Mouse (Mus musculus) liver, postnatal 0 days (tissue): ENCODE data around the gene Gpx4. TPM values are rescaled to one million over a fixed set of nuclear protein-coding genes. Genes with fewer than 3 reads are reported as not detected.

ENCODE experiments used
- ATAC-seq: fragments of 200-750 bp; cut with Nextera tagmentation; 2 replicates; pipeline ENCODE4 v1.8.0; 2017; ENCODE audit warnings: mild to moderate bottlenecking, moderate library complexity
- DNase-seq: peaks from one replicate; pipeline ENCODE4 v3.0.0-alpha.2; 2016
- H3K27ac ChIP-seq: fragments of 300-500 bp; sonication (generic); 2 replicates; pipeline ENCODE4 v1.5.1; 2014; ENCODE audit warnings: antibody characterized with exemption, moderate library complexity, mild to moderate bottlenecking, low read depth
- H3K27me3 ChIP-seq: fragments of 300-500 bp; sonication (generic); 2 replicates; pipeline ENCODE4 v1.6.1; 2014; ENCODE audit warnings: low read length, control low read depth, mixed read lengths; ENCODE audit not compliant: insufficient read depth
- H3K36me3 ChIP-seq: fragments of 300-500 bp; sonication (generic); replicated peaks from 2 replicates; pipeline ENCODE4 v1.6.1; 2014; ENCODE audit warnings: mild to moderate bottlenecking, control low read depth, low read length, moderate library complexity, mixed read lengths; ENCODE audit not compliant: insufficient read depth
- H3K4me1 ChIP-seq: fragments of 300-500 bp; sonication (generic); 2 replicates; pipeline ENCODE4 v1.6.1; 2014; ENCODE audit warnings: antibody characterized with exemption, mild to moderate bottlenecking, control low read depth; ENCODE audit not compliant: insufficient read depth
- H3K4me2 ChIP-seq: fragments of 300-500 bp; sonication (generic); 2 replicates; pipeline ENCODE4 v1.6.1; 2014; ENCODE audit warnings: low read depth, mild to moderate bottlenecking, low read length, moderate library complexity, mixed read lengths
- H3K4me3 ChIP-seq: fragments of 300-500 bp; sonication (generic); 2 replicates; pipeline ENCODE4 v1.5.1; 2014; ENCODE audit warnings: low read depth, low read length
- H3K9ac ChIP-seq: fragments of 300-500 bp; sonication (generic); replicated peaks from 2 replicates; pipeline ENCODE4 v1.6.1; 2014; ENCODE audit warnings: mild to moderate bottlenecking, moderate library complexity
- H3K9me3 ChIP-seq: fragments of 300-500 bp; sonication (generic); 2 replicates; pipeline ENCODE4 v1.6.1; 2016; ENCODE audit warnings: mild to moderate bottlenecking, control low read depth, low read length, mixed read lengths
- CTCF ChIP-seq: sonication (generic); IDR thresholded peaks from 2 replicates; pipeline ENCODE4 v1.5.1; 2016; ENCODE audit warnings: antibody characterized with exemption, low read depth
- EP300 ChIP-seq: IDR thresholded peaks from 2 replicates; pipeline ENCODE4 v1.6.1; 2016; ENCODE audit warnings: antibody characterized with exemption, low read depth, mild to moderate bottlenecking
- WGBS: fragments of 180-500 bp; shearing (Covaris S2); extraction: QIAGEN DNeasy Blood & Tissue Kit; methylation state at CpG from one replicate; pipeline ENCODE4 v1.1.7; 2014; ENCODE audit not compliant: insufficient replicate concordance; 5-methylcytosine and 5-hydroxymethylcytosine counted together
- polyA plus RNA-seq: library from polyadenylated mRNA; unstranded; fragments of >200 nt; fragmentation: Nextera tagmentation; extraction: Ambion mirVana; gene quantifications from 2 replicates; pipeline ENCODE4 v1.2.1, GENCODE M21; 2015

The Gpx4 gene
- polyA plus RNA-seq, 1 experiment from 2014 or later, result 537 TPM

DNA sequence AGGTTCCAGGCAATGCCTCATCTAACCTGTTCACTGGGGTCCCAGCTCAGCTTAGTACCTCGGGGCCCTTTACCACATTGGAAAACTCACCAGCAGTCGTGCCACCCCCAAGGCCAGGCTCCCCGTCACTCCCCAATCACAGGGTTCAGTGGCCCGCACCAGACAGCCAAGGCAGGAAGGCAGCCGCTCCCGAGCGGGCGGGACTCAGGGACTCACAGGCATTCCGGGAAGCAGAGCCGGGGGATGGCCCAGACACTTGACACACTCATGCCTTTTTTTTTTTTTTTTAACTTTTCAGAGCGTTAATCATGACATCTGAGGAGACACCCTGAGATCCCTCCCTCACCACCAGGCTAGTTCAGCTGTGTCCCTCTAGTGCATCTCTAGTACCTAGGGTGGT, 54.0 kb downstream of the Gpx4 start:
- Histone ChIP-seq H3K4me2 (peak overlapping the region; percentile 82), H3K36me3 (peaks cover 8% of the 10 kb centered on the region; the same call in 1 of the 2 replicates), H3K27me3 (no peaks in the 10 kb centered on the region), H3K9ac (peak overlapping the region; percentile 91), H3K4me3 (peak overlapping the region; percentile 85), H3K27ac (peak overlapping the region; percentile 91), H3K4me1 (peaks cover 72% of the 10 kb centered on the region), H3K9me3 (no peaks in the 10 kb centered on the region)
- ATAC-seq (peak; percentile 21; the same call in 1 of the 2 replicates), DNase-seq (peak; percentile 70)
- 31% methylated on average over 11 of the region's 11 CpGs for WGBS
- TF ChIP-seq CTCF (no peak), EP300 (no peak)

DNA sequence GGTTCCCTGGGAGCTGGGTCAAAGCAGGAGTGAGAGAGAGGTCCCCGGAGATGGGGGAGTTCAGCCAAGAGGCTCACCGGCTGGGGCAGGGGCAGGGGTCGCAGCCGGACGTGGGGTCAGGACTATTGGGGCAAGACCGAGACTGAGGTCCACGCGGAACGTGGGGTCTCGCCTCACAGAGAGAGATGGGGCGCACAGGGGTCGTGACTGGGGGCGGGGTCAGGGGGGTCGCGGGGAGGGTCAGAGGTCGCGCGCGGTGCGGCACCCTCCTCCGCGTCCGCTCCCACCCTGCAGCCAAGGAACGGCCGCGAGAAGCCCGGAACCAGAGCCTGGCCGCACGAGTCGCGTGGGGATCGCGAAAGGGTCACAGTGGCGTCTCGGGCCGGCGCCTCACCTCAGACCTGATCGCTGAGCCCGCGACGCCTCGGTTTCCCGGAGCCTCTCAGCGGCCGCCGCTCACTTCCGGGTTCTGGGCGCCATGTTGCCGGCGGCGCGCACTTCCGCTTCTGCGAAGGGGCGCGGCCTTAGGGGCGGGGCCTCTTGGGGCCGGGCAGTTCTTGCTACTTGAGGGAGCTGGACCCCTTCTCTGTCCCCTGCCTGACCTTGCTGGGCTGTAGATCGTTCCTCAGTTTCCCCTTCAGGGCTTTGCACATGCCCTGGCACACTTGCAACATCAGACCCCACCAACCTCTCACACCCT, 55.4 kb downstream of the Gpx4 start:
- H3K4me2 ChIP-seq, result peak overlapping the region; percentile 82
- H3K9ac ChIP-seq, result peak overlapping the region; percentile 91
- peaks cover 5% of the 10 kb centered on the region; the same call in 1 of the 2 replicates for H3K36me3 ChIP-seq
- H3K4me1 ChIP-seq, result peaks cover 59% of the 10 kb centered on the region
- TF ChIP-seq CTCF (no peak), EP300 (no peak; the same call in 1 of the 2 replicates)
- H3K4me3 ChIP-seq, result peak overlapping the region; percentile 85
- DNase-seq, result peak; percentile 95
- under 1% methylated on average over 49 of the region's 59 CpGs for WGBS
- no peaks in the 10 kb centered on the region for H3K9me3 ChIP-seq
- H3K27ac ChIP-seq, result peak overlapping the region; percentile 91
- no peaks in the 10 kb centered on the region for H3K27me3 ChIP-seq
- peak; percentile 82 for ATAC-seq

DNA sequence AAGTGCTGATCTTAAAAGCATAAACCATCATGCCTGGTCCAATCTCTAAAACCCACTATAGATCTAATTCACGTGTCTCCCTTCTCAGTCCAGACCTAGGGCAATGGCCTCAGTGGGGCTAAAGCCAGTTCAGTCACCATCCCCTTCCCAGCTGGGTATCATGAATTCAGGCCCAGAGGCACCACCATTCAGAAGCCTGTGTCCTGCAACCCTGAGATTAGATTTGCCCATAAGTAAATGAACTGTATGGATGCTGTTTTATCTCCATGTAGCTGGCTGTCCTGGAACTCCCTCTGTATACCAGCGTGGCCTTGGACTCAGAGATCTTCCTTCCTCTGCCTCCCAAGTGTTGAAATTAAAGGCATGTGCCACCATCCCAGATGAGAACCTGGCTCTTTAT, 56.1 kb downstream of the Gpx4 start:
- ATAC-seq (peak; percentile 56), DNase-seq (no peak)
- H3K4me1 ChIP-seq, result peaks cover 52% of the 10 kb centered on the region
- H3K9me3 ChIP-seq, result no peaks in the 10 kb centered on the region
- TF ChIP-seq CTCF, result no peak
- TF ChIP-seq EP300, result peak; percentile 51
- H3K27me3 ChIP-seq, result no peaks in the 10 kb centered on the region
- H3K27ac ChIP-seq, result peak overlapping the region; percentile 91
- WGBS, result 63% methylated on average over 2 of the region's 2 CpGs
- H3K9ac ChIP-seq, result peak overlapping the region; percentile 91; the same call in 1 of the 2 replicates
- peak overlapping the region; percentile 82 for H3K4me2 ChIP-seq
- H3K4me3 ChIP-seq, result peak overlapping the region; percentile 85
- H3K36me3 ChIP-seq, result peaks cover 5% of the 10 kb centered on the region; the same call in 1 of the 2 replicates

DNA sequence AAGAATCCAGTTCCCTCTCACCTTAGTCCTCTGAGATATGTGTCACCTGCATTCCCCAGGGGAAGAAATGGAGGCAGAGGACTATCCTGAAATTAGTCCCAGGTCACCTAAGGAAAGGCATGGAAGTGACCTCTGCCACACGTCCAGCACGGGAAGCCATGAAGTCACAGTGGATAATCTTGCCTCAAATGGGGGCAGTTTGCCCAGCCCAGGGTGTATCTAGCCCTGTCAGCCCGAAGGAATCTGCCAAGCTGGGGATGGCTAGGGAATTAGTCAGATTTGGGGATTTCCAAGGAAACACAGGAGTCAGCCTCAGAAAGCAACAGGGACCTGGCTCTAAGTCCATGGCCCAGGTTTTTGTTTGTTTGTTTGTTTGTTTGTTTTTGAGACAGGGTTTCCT, 57.2 kb downstream of the Gpx4 start:
- peaks cover 41% of the 10 kb centered on the region for H3K4me1 ChIP-seq
- 78% methylated on average over 3 of the region's 3 CpGs for WGBS

DNA sequence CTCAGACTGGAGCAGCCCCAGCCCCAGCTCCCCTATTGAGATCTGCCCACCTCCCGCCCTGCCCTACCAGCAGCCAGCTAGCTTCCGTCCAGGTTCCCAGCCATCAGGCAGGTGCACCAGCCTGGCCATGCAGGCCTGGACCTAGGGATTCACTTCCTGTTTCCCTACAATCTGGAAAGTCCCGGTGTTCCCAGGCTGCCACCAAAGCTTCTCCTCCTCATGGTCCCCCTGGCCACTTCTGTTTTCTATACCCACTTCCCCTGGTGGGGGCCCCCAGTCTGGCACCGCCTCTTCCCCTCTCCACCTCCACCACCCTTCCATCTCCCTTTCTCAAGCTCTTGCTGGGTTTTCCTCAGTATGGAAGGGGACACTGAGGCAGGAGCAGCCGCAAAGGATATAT, 58.5 kb downstream of the Gpx4 start, which contains the start of gene Sbno2:
Gene Sbno2 (minus strand): TSS at position 112 of the 400 bp plus-strand sequence.
- H3K27ac ChIP-seq, result peak within 1 kb of the TSS; percentile 17; the same call in 1 of the 2 replicates
- 61% methylated on average over 5 of the region's 5 CpGs for WGBS
- ATAC-seq (no peak), DNase-seq (no peak)
- H3K36me3 ChIP-seq, result peaks cover 2% of the 10 kb centered on the region; the same call in 1 of the 2 replicates
- TF ChIP-seq EP300 (no peak), CTCF (no peak)
- H3K9me3 ChIP-seq, result no peaks in the 10 kb centered on the region
- H3K4me3 ChIP-seq, result 0 out of 2 replicates have a peak within 1 kb of the TSS, but pooled peaks have one; percentile 1
- H3K9ac ChIP-seq, result 0 out of 2 replicates have a peak within 1 kb of the TSS, but pooled peaks have one; percentile 28
- peaks cover 28% of the 10 kb centered on the region for H3K4me1 ChIP-seq
- H3K27me3 ChIP-seq, result no peaks in the 10 kb centered on the region
- H3K4me2 ChIP-seq, result peak within 1 kb of the TSS; percentile 30

More for the DNA sequence above, 57.2 kb downstream of the Gpx4 start:
- H3K9me3 ChIP-seq, result no peaks in the 10 kb centered on the region
- no peak for TF ChIP-seq EP300
- no peak for TF ChIP-seq CTCF
- no peak overlapping the region for H3K4me3 ChIP-seq
- no peak overlapping the region for H3K4me2 ChIP-seq
- DNase-seq, result no peak
- no peaks in the 10 kb centered on the region for H3K27me3 ChIP-seq
- ATAC-seq, result no peak
- peaks cover 5% of the 10 kb centered on the region; the same call in 1 of the 2 replicates for H3K36me3 ChIP-seq
- no peak overlapping the region for H3K27ac ChIP-seq
- no peak overlapping the region for H3K9ac ChIP-seq

DNA sequence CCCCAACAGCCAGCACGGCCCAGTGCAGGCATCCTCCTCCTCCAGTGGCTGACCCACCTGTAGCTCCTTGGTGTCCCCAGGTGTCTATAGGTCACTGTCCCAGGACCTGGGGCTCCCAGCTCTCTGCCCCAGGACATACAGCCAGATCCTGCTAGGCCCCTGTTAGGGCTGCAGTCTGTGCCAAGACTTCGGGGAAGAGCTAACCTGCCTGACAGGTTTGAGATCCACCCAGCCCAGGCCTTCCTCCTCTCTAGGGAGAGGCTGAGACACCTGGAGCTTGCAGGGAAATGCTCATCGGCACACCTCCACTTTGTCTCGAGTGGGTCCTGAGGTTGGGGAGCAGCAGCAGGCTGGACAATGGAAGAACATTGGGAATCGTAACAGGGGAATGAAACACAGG, 59.0 kb downstream of the Gpx4 start:
- Histone ChIP-seq H3K4me3 (no peak overlapping the region), H3K36me3 (no peaks in the 10 kb centered on the region), H3K4me2 (peak overlapping the region; percentile 30; the same call in 1 of the 2 replicates), H3K4me1 (peaks cover 23% of the 10 kb centered on the region), H3K27me3 (no peaks in the 10 kb centered on the region), H3K9me3 (no peaks in the 10 kb centered on the region), H3K9ac (no peak overlapping the region), H3K27ac (peak overlapping the region; percentile 17; the same call in 1 of the 2 replicates)
- 63% methylated on average over 5 of the region's 5 CpGs for WGBS
- ATAC-seq, result no peak
- no peak for DNase-seq
- TF ChIP-seq CTCF (no peak), EP300 (no peak)

Other genes starting within 250 kb of the Gpx4 start
- gene Misp, start 226.2 kb upstream of the Gpx4 start, polyA plus RNA-seq, result 1.00 and 1.3 TPM in 2 replicates
- gene Ptbp1, start 192.7 kb upstream of the Gpx4 start, polyA plus RNA-seq, result 55.4 and 59.1 TPM in 2 replicates
- gene Prtn3, start 172.7 kb upstream of the Gpx4 start, polyA plus RNA-seq, result 123 and 127 TPM in 2 replicates
- gene Plppr3, start 172.5 kb upstream of the Gpx4 start, polyA plus RNA-seq, result 2.9 and 4.9 TPM in 2 replicates
- 180 and 207 TPM in 2 replicates for gene Elane, start 160.9 kb upstream of the Gpx4 start, polyA plus RNA-seq
- gene Cfd, start 156.3 kb upstream of the Gpx4 start, polyA plus RNA-seq, result not detected in 2 replicates
- gene Med16, start 138.2 kb upstream of the Gpx4 start, polyA plus RNA-seq, result 13.5 and 14.3 TPM in 2 replicates
- 4.6 TPM in 1 of 2 replicates, not detected in the other for gene Gm26602, start 136.3 kb upstream of the Gpx4 start, polyA plus RNA-seq
- 0.18 and 0.34 TPM in 2 replicates for gene Kiss1r, start 130.2 kb upstream of the Gpx4 start, polyA plus RNA-seq
- 47.3 and 51.7 TPM in 2 replicates for gene R3hdm4, start 126.0 kb upstream of the Gpx4 start, polyA plus RNA-seq
- 4.5 and 5.5 TPM in 2 replicates for gene Arid3a, start 120.1 kb upstream of the Gpx4 start, polyA plus RNA-seq
- gene Wdr18, start 87.0 kb upstream of the Gpx4 start, polyA plus RNA-seq, result 40.7 and 41.2 TPM in 2 replicates
- gene Grin3b, start 76.5 kb upstream of the Gpx4 start, polyA plus RNA-seq, result 0.05 TPM in 1 of 2 replicates, not detected in the other
- gene Tmem259, start 62.8 kb upstream of the Gpx4 start, polyA plus RNA-seq, result 13.2 and 14.5 TPM in 2 replicates
- 40.7 and 42.8 TPM in 2 replicates for gene Cnn2, start 58.6 kb upstream of the Gpx4 start, polyA plus RNA-seq
- 2.5 and 3.1 TPM in 2 replicates for gene Abca7, start 50.7 kb upstream of the Gpx4 start, polyA plus RNA-seq
- 12.1 and 14.2 TPM in 2 replicates for gene Arhgap45, start 30.5 kb upstream of the Gpx4 start, polyA plus RNA-seq
- 57.0 and 58.3 TPM in 2 replicates for gene Polr2e, start 7.4 kb upstream of the Gpx4 start, polyA plus RNA-seq
- gene Sbno2, start 58.4 kb downstream of the Gpx4 start, polyA plus RNA-seq, result 7.4 and 8.7 TPM in 2 replicates
- 9.1 and 11.2 TPM in 2 replicates for gene Stk11, start 68.6 kb downstream of the Gpx4 start, polyA plus RNA-seq
- 537 and 576 TPM in 2 replicates for gene Atp5d, start 91.5 kb downstream of the Gpx4 start, polyA plus RNA-seq
- 0.11 and 0.18 TPM in 2 replicates for gene Cbarp, start 93.7 kb downstream of the Gpx4 start, polyA plus RNA-seq
- 3.0 and 4.3 TPM in 2 replicates for gene Midn, start 101.1 kb downstream of the Gpx4 start, polyA plus RNA-seq
- gene Cirbp, start 118.8 kb downstream of the Gpx4 start, polyA plus RNA-seq, result 87.0 and 93.3 TPM in 2 replicates
- 6.7 and 6.8 TPM in 2 replicates for gene 1600002K03Rik, start 125.8 kb downstream of the Gpx4 start, polyA plus RNA-seq
- 0.15 and 0.18 TPM in 2 replicates for gene Efna2, start 132.3 kb downstream of the Gpx4 start, polyA plus RNA-seq
- 9.8 and 13.3 TPM in 2 replicates for gene Mum1, start 179.3 kb downstream of the Gpx4 start, polyA plus RNA-seq
- gene Ndufs7, start 202.0 kb downstream of the Gpx4 start, polyA plus RNA-seq, result 313 and 321 TPM in 2 replicates
- gene Gamt, start 213.8 kb downstream of the Gpx4 start, polyA plus RNA-seq, result 93.9 and 101 TPM in 2 replicates
- 19.5 and 21.8 TPM in 2 replicates for gene Dazap1, start 214.3 kb downstream of the Gpx4 start, polyA plus RNA-seq
- 453 and 466 TPM in 2 replicates for gene Rps15, start 245.3 kb downstream of the Gpx4 start, polyA plus RNA-seq
- gene Apc2, start 248.8 kb downstream of the Gpx4 start, polyA plus RNA-seq, result 0.05 and 0.20 TPM in 2 replicates